Mouse (Mus musculus) midbrain, postnatal 0 days (tissue): Measurements from ENCODE around the gene Kbtbd12. TPM values are rescaled to one million over a fixed set of nuclear protein-coding genes. Genes with fewer than 3 reads are reported as not detected.

Experiments
- ATAC-seq: fragments of 200-750 bp; cut with Nextera tagmentation; 2 replicates; pipeline ENCODE4 v1.8.0; 2017; ENCODE audit warnings: moderate number of reproducible peaks, mild to moderate bottlenecking, moderate TSS enrichment, moderate library complexity; ENCODE audit not compliant: low FRiP score
- DNase-seq: peaks from one replicate; pipeline ENCODE4 v3.0.0-alpha.2; 2015; ENCODE audit warnings: low spot score
- H3K27ac ChIP-seq: fragments of 300-500 bp; sonication (generic); 2 replicates; pipeline ENCODE4 v1.5.1; 2014; ENCODE audit warnings: low read depth, mild to moderate bottlenecking, low read length, mixed read lengths
- H3K27me3 ChIP-seq: fragments of 300-500 bp; sonication (generic); 2 replicates; pipeline ENCODE4 v1.6.1; 2014; ENCODE audit warnings: low read length, control low read depth, mixed read lengths; ENCODE audit not compliant: insufficient read depth
- H3K36me3 ChIP-seq: fragments of 300-500 bp; sonication (generic); 2 replicates; pipeline ENCODE4 v1.6.1; 2014; ENCODE audit warnings: low read length, control low read depth, mixed read lengths; ENCODE audit not compliant: insufficient read depth
- H3K4me1 ChIP-seq: fragments of 300-500 bp; sonication (generic); 2 replicates; pipeline ENCODE4 v1.6.1; 2014; ENCODE audit warnings: mild to moderate bottlenecking, control low read depth, antibody characterized with exemption, low read length, mixed read lengths; ENCODE audit not compliant: insufficient read depth
- H3K4me2 ChIP-seq: fragments of 300-500 bp; sonication (generic); 2 replicates; pipeline ENCODE4 v1.6.1; 2014; ENCODE audit warnings: low read depth, mild to moderate bottlenecking, low read length, mixed read lengths; ENCODE audit not compliant: poor library complexity, severe bottlenecking
- H3K4me3 ChIP-seq: fragments of 300-500 bp; sonication (generic); 2 replicates; pipeline ENCODE4 v1.5.1; 2014; ENCODE audit warnings: low read depth, mild to moderate bottlenecking, low read length, moderate library complexity
- H3K9ac ChIP-seq: fragments of 300-500 bp; sonication (generic); replicated peaks from 2 replicates; pipeline ENCODE4 v1.6.1; 2014; ENCODE audit warnings: mild to moderate bottlenecking, low read length, moderate library complexity, mixed read lengths; ENCODE audit not compliant: poor library complexity, severe bottlenecking
- H3K9me3 ChIP-seq: fragments of 300-500 bp; sonication (generic); 2 replicates; pipeline ENCODE4 v1.6.1; 2016; ENCODE audit warnings: low read length, control low read depth
- CTCF ChIP-seq: IDR thresholded peaks from 2 replicates; pipeline ENCODE4 v1.5.1; 2016; ENCODE audit warnings: antibody characterized with exemption, mild to moderate bottlenecking
- WGBS: fragments of 180-500 bp; shearing (Covaris S2); extraction: QIAGEN DNeasy Blood & Tissue Kit; methylation state at CpG from one replicate; pipeline ENCODE4 v1.1.7; 2014; 5-methylcytosine and 5-hydroxymethylcytosine counted together
- polyA plus RNA-seq: library from polyadenylated mRNA; unstranded; fragments of >200 nt; fragmentation: Nextera tagmentation; extraction: Ambion mirVana; gene quantifications from 2 replicates; pipeline ENCODE4 v1.2.1, GENCODE M21; 2015
- total RNA-seq: library from RNA; depleted of rRNA; stranded (reverse); fragments of >200 nt; gene quantifications from 2 replicates; pipeline ENCODE4 v1.2.3, GENCODE M21; 2014

The Kbtbd12 gene
- total and polyA plus RNA-seq, 2 experiments from 2014 or later = 0.16 to 0.25 TPM

GRCm38 (mm10) chr6:88630560-88630959 is 7.2 kb downstream of the Kbtbd12 start:
- no peak for TF ChIP-seq CTCF
- Histone ChIP-seq H3K27ac (no peak overlapping the region), H3K4me2 (no peak overlapping the region), H3K9ac (no peak overlapping the region), H3K36me3 (no peaks in the 10 kb centered on the region), H3K9me3 (no peaks in the 10 kb centered on the region), H3K27me3 (no peaks in the 10 kb centered on the region), H3K4me1 (no peaks in the 10 kb centered on the region), H3K4me3 (no peak overlapping the region)
- no peak for ATAC-seq
- no peak for DNase-seq
- WGBS = 80% methylated on average over 5 of the region's 5 CpGs

- no peaks in the 10 kb centered on the region for H3K36me3 ChIP-seq
- WGBS = 95% methylated on average over 2 of the region's 2 CpGs
- no peak overlapping the region for H3K4me2 ChIP-seq
- ATAC-seq (no peak), DNase-seq (no peak)
- H3K27me3 ChIP-seq = no peaks in the 10 kb centered on the region
- no peak overlapping the region for H3K9ac ChIP-seq
- no peak overlapping the region for H3K4me3 ChIP-seq
- no peak overlapping the region for H3K27ac ChIP-seq
- H3K4me1 ChIP-seq = no peaks in the 10 kb centered on the region
- no peak for TF ChIP-seq CTCF
- no peaks in the 10 kb centered on the region for H3K9me3 ChIP-seq
Observed at GRCm38 (mm10) chr6:88629821-88630220, 7.9 kb downstream of the Kbtbd12 start.

- H3K4me2 ChIP-seq = peak overlapping the region; percentile 91
- DNase-seq (peak; percentile 93), ATAC-seq (peak; percentile 94)
- H3K4me3 ChIP-seq = peak overlapping the region; percentile 52
- H3K9ac ChIP-seq = peak overlapping the region; percentile 71
- 1% methylated on average over 51 of the region's 51 CpGs for whole genome bisulfite sequencing
- no peaks in the 10 kb centered on the region for H3K4me1 ChIP-seq
- no peak for TF ChIP-seq CTCF
- peak overlapping the region; percentile 85 for H3K27ac ChIP-seq
- H3K36me3 ChIP-seq = no peaks in the 10 kb centered on the region
- H3K27me3 ChIP-seq = no peaks in the 10 kb centered on the region
- no peaks in the 10 kb centered on the region for H3K9me3 ChIP-seq
Observed at GRCm38 (mm10) chr6:88627317-88627811, 10.4 kb downstream of the Kbtbd12 start.

- H3K27ac ChIP-seq = peak overlapping the region; percentile 85
- WGBS = 11% methylated on average over 11 of the region's 11 CpGs
- H3K27me3 ChIP-seq = no peaks in the 10 kb centered on the region
- H3K4me1 ChIP-seq = no peaks in the 10 kb centered on the region
- TF ChIP-seq CTCF = no peak
- DNase-seq (peak; percentile 54), ATAC-seq (peak; percentile 51; the same call in 1 of the 2 replicates)
- H3K4me2 ChIP-seq = peak overlapping the region; percentile 91
- H3K9ac ChIP-seq = peak overlapping the region; percentile 71
- H3K4me3 ChIP-seq = peak overlapping the region; percentile 52
- no peaks in the 10 kb centered on the region for H3K9me3 ChIP-seq
- no peaks in the 10 kb centered on the region for H3K36me3 ChIP-seq
Observed at GRCm38 (mm10) chr6:88626912-88627311, 10.8 kb downstream of the Kbtbd12 start.

GRCm38 (mm10) chr6:88626462-88626861 is 11.3 kb downstream of the Kbtbd12 start:
- H3K9ac ChIP-seq = 0 out of 2 replicates have a peak overlapping the region, but pooled peaks have one; percentile 71
- H3K27me3 ChIP-seq = no peaks in the 10 kb centered on the region
- ATAC-seq (no peak), DNase-seq (no peak)
- no peaks in the 10 kb centered on the region for H3K36me3 ChIP-seq
- H3K4me3 ChIP-seq = no peak overlapping the region
- no peak overlapping the region for H3K4me2 ChIP-seq
- H3K4me1 ChIP-seq = no peaks in the 10 kb centered on the region
- WGBS = 62% methylated on average over 4 of the region's 4 CpGs
- 0 out of 2 replicates have a peak overlapping the region, but pooled peaks have one; percentile 38 for H3K27ac ChIP-seq
- H3K9me3 ChIP-seq = no peaks in the 10 kb centered on the region
- TF ChIP-seq CTCF = no peak

GRCm38 (mm10) chr6:88621816-88622481 is 15.8 kb downstream of the Kbtbd12 start:
- DNase-seq = no peak
- Histone ChIP-seq H3K9ac (no peak overlapping the region), H3K36me3 (no peaks in the 10 kb centered on the region), H3K4me3 (no peak overlapping the region), H3K9me3 (no peaks in the 10 kb centered on the region), H3K27me3 (no peaks in the 10 kb centered on the region), H3K4me2 (no peak overlapping the region), H3K4me1 (no peaks in the 10 kb centered on the region), H3K27ac (no peak overlapping the region)
- WGBS = 84% methylated on average over 4 of the region's 4 CpGs
- ATAC-seq = no peak
- TF ChIP-seq CTCF = no peak
